Mouse (Mus musculus) macrophage (primary cell): Measurements from ENCODE around the gene Stat1. TPM values are rescaled to one million over a fixed set of nuclear protein-coding genes. Genes with fewer than 3 reads are reported as not detected.
A peak's percentile ranks its signal among the peaks of the same experiment; 100 is the strongest.

ENCODE experiments used
- H3K27ac ChIP-seq: fragments of 350-480 bp; formaldehyde crosslinking; 2 replicates; pipeline ENCODE4 v1.9.0; 2021
- H3K36me3 ChIP-seq: fragments of 350-480 bp; formaldehyde crosslinking; 2 replicates; pipeline ENCODE4 v1.9.0; 2021; ENCODE audit errors: inconsistent target
- H3K4me3 ChIP-seq: fragments of 350-480 bp; formaldehyde crosslinking; 2 replicates; pipeline ENCODE4 v1.9.0; 2021; ENCODE audit errors: inconsistent target
- H3K79me2 ChIP-seq: fragments of 350-480 bp; formaldehyde crosslinking; 2 replicates; pipeline ENCODE4 v1.9.0; 2021; ENCODE audit errors: inconsistent target
- WGBS: methylation state at CpG from one replicate; pipeline ENCODE4 v1.1.7; 2026; ENCODE audit warnings: inconsistent platforms; ENCODE audit not compliant: missing documents; 5-methylcytosine and 5-hydroxymethylcytosine counted together
- polyA plus RNA-seq: library from polyadenylated mRNA; stranded (reverse); fragments of 250-400 nt; gene quantifications from 3 replicates; pipeline ENCODE4 v1.2.4, GENCODE M21; 2018; ENCODE audit warnings: inconsistent platforms

Gene Stat1
- polyA plus RNA-seq, 1 experiment from 2014 or later, result 230 TPM

DNA sequence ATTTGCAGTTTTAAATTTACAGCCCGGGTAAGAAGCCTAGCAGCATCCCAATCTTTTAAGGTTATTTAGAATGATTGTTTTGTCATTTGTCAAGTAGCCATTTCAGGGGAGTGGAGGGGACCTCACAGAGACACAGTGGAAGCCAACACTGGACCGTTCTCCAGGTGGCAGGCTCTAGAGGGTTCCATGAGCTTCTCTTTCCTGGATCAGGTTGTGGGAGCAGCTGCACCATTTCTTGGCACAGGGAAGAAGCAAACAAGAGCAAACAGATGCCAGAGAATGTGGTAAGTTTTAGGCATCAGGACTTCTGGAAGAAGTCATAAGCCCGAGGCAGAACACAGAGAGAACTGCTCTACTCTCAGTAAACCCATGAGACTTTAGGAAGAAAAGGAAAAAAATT, 2.8 kb upstream of the Stat1 start:
- H3K4me3 ChIP-seq, result no peak overlapping the region
- WGBS, result 84% methylated on average over 3 of the region's 3 CpGs
- peaks cover 22% of the 10 kb centered on the region for H3K79me2 ChIP-seq
- peaks cover 14% of the 10 kb centered on the region; the same call in 1 of the 2 replicates for H3K36me3 ChIP-seq
- H3K27ac ChIP-seq, result no peak overlapping the region

DNA sequence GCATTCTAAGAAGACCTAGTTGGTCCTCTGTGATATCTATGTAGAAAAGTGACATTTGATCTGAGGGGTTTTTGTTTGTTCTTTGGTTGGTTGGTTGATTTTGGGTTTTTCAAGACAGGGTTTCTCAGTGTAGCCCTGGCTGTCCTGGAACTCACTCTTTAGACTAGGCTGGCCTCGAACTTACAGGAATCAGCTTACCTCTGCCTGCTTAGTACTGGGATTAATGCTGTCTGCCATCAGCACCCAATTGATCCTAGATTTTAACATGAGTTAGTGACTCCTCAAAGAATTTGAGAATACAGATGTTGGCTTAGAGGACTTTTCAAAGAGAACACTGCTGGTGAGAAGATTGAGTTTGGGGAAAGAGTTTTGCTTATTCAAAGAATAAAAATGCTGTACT, 1.5 kb upstream of the Stat1 start:
- Histone ChIP-seq H3K79me2 (peaks cover 36% of the 10 kb centered on the region), H3K4me3 (no peak overlapping the region), H3K36me3 (peaks cover 27% of the 10 kb centered on the region; the same call in 1 of the 2 replicates), H3K27ac (no peak overlapping the region)
- WGBS, result 100% methylated on average over 1 of the region's 1 CpGs

DNA sequence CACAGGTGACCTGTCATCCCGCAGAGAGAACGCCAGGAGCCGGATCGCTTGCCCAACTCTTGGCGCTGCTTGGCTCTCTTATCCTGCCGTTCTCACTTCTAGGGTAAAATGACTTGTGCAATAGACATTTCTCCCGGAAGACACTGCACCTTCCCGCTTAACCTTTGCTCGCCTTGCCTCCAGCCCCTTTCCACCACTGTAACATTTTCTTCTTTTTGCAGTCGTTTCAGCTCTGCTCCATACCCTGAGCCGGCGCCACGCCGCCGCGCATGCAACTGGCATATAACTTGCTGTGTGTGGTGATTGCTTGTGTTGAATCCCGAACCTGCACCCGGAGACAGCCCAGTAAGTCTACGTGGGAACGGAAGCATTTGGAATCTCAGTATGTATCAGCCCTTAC, 451 bp downstream of the Stat1 start:
- Histone ChIP-seq H3K27ac (peak overlapping the region; percentile 86), H3K36me3 (peaks cover 44% of the 10 kb centered on the region), H3K4me3 (peak overlapping the region; percentile 99), H3K79me2 (peaks cover 55% of the 10 kb centered on the region)
- under 1% methylated on average over 20 of the region's 20 CpGs for WGBS

DNA sequence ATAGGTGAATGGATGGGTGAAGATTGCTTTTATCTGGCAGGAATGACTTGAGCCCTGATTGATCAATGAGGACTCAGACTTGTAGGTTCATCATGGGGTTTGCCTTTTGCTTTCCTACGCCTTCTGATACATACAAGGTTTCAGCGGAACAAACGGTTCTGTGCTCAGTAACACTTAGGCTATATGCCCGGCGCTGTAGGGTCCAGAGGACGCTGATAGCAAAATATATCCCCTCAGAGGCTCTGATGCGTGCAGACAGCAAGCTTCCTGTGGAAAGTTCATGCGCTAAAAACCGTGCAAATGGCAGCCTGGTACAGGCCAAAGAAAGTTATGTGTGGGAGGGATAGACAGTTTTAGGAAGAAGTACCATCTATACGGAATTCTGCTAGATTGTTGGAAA, 951 bp downstream of the Stat1 start:
- Histone ChIP-seq H3K27ac (peak overlapping the region; percentile 86), H3K36me3 (peaks cover 49% of the 10 kb centered on the region), H3K4me3 (peak overlapping the region; percentile 99), H3K79me2 (peaks cover 60% of the 10 kb centered on the region)
- WGBS, result 15% methylated on average over 10 of the region's 10 CpGs

DNA sequence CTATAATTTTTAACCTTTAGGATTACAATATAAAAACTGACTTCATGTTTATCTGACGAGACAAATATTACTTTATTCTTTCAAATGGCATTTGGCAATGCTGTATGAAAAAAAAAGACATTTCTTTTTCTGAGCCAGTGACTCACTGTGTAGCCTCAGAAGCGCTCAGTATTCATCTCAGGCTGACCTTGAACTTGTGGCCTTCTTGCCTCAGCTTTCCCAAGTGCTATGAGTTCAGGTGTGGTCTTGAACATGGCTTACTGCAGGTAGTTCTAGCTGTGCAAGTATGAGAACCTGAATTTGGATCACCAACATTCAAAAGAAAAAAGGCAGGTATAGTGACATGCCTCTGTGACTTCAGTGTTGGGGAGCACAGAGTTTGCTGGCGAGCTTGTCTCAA, 1.8 kb downstream of the Stat1 start:
- H3K4me3 ChIP-seq, result peak overlapping the region; percentile 99
- H3K79me2 ChIP-seq, result peaks cover 68% of the 10 kb centered on the region
- no peak overlapping the region for H3K27ac ChIP-seq
- 94% methylated on average over 3 of the region's 3 CpGs for WGBS
- peaks cover 58% of the 10 kb centered on the region for H3K36me3 ChIP-seq

DNA sequence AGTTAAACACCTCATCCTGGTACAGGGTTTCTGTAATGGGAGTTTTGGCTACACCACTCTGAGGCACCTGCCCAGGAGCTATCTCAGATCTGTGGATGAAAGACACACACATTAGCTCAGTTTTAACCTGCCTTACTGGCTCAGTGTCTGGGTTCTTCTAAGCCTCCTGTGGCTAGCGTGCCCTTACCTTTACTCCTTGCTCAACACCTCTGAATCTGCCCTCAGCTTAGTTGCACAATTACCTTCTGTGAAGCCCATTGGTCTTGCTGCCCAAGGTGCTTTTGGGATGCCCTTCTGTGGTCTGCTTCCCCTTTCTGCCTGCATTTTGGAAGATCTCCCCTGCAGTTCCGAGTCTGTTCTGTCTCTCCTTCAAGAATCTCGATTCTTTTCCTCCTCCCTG, 5.6 kb downstream of the Stat1 start:
- Histone ChIP-seq H3K79me2 (peaks cover 93% of the 10 kb centered on the region), H3K27ac (no peak overlapping the region), H3K4me3 (no peak overlapping the region), H3K36me3 (peaks cover 87% of the 10 kb centered on the region)
- 79% methylated on average over 3 of the region's 3 CpGs for WGBS

DNA sequence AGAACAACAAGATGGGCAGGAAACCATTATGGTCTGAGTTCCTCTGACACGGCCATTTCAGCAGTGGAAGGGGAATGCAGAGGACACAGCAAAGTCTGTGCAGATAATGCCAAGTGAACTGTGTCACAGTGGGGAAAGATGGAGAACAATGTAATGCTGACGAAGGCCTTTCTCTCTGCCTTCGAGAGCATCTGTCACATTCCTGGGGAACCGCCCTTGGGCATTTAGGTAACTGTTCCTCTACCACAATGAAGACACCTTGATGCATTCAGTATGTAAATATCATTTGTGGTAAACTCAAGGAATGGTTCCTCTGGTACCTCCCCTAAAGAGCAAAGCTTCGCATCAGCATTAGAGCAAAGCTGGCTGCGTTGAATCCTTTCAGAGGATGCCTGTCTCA, 8.1 kb downstream of the Stat1 start:
- peaks cover 93% of the 10 kb centered on the region for H3K79me2 ChIP-seq
- H3K4me3 ChIP-seq, result no peak overlapping the region
- WGBS, result 93% methylated on average over 6 of the region's 6 CpGs
- no peak overlapping the region for H3K27ac ChIP-seq
- H3K36me3 ChIP-seq, result peaks cover 89% of the 10 kb centered on the region

DNA sequence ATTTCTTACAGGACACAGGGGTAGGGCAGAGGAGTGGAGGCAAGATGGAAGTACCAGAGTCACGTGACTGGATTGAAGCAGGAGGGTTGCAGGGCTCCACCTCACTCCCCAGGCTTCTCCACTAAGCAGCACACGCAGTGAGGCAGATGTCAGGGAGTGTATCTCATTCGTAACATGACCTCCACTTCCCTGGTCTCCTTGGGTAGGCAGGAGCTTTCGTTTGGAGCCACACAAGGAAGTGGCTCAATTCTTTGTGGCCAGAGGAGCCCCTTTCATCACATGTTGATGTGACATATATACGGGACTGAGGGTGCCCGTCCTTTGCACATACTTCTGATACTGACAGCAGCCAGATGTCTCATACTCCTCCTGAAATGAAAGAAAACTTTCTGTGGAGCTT, 10.6 kb downstream of the Stat1 start:
- peaks cover 93% of the 10 kb centered on the region for H3K79me2 ChIP-seq
- H3K36me3 ChIP-seq, result peaks cover 89% of the 10 kb centered on the region
- no peak overlapping the region for H3K27ac ChIP-seq
- no peak overlapping the region for H3K4me3 ChIP-seq
- WGBS, result 41% methylated on average over 6 of the region's 6 CpGs

DNA sequence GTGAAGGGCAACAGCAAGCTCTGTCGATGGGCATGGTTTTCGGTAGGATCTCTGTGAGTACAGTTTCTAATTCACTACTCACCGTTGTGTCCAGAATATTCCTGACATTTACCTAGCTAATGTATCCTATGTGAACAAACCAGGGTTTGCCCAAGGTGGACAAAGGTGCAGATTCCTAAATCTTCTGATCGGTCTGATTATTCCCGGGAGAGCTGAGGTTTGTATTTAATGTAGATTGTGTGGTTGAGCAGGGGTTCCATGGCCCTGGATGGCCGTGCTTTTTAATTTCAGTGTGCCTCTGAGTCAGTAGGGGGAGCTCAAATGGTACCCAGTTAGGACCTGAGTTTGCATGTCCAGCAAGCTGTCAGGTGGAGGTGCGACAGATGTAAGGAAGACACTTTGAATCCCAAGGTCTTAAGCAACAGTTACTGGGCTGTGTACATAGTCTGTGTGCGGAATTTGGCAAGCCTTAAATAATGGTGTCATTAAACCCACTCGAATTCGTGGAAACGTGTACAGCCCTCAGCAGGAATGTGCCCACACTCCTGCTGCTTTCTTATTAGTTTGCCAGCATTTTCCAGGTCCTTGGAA, 12.6 kb downstream of the Stat1 start:
- Histone ChIP-seq H3K36me3 (peaks cover 89% of the 10 kb centered on the region), H3K4me3 (no peak overlapping the region), H3K79me2 (peaks cover 76% of the 10 kb centered on the region; the same call in 1 of the 2 replicates), H3K27ac (no peak overlapping the region)
- 91% methylated on average over 11 of the region's 11 CpGs for WGBS

DNA sequence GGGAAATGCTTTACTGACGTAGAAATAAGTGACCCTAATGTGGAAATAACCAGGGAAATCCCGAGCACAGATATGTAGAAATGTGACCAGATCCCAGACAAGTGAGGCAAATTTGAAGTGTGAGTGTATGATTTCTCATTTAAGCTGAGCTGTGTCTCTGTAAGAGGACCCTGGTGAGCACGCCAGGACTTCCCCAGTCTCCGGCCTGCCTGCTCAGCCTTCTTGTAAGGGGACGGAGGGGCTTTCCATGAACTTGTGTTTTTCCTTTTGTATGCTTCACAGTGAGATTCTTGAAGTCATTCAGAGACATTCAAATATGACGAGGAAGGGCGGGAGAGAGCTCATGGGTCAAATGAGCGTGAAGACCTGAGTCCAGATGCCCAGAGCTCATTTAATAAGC, 14.0 kb downstream of the Stat1 start:
- Histone ChIP-seq H3K4me3 (no peak overlapping the region), H3K27ac (no peak overlapping the region), H3K36me3 (peaks cover 95% of the 10 kb centered on the region), H3K79me2 (peaks cover 68% of the 10 kb centered on the region; the same call in 1 of the 2 replicates)
- WGBS, result 96% methylated on average over 7 of the region's 8 CpGs

DNA sequence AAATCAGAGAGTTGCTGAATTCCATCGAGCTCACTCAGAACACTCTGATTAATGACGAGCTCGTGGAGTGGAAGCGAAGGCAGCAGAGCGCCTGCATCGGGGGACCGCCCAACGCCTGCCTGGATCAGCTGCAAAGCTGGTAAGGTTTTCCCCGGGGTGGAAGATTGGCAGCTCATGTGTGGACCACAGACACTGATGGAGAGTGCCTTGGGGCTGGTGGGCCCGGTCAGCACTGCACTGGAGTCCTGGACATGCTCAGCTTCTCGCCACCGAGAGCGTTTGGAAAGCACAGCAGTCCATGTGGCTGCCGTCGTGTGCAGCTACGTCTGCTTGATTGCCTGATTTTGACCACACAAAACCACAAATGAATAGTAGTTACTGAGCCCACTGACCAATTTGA, 18.1 kb downstream of the Stat1 start:
- 95% methylated on average over 14 of the region's 16 CpGs for WGBS
- H3K36me3 ChIP-seq, result peaks cover 98% of the 10 kb centered on the region
- H3K4me3 ChIP-seq, result no peak overlapping the region
- H3K27ac ChIP-seq, result no peak overlapping the region
- H3K79me2 ChIP-seq, result peaks cover 29% of the 10 kb centered on the region; the same call in 1 of the 2 replicates

DNA sequence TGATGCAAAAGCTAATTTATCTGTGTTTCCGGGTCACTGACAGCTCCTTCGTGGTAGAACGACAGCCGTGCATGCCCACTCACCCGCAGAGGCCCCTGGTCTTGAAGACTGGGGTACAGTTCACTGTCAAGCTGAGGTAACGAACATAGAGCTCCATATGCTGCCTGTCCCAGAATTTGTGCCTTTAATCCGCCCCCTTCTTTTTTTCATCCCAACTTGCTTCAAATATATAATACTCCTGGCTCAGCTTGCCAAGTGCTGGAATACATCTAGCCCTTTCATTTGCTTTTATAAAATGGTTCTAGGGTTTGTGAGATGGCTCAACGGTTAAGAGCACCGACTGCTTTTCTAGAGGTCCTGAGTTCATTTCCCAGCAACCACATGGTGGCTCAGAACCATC, 21.3 kb downstream of the Stat1 start:
- Histone ChIP-seq H3K36me3 (peaks cover 100% of the 10 kb centered on the region), H3K27ac (no peak overlapping the region), H3K79me2 (no peaks in the 10 kb centered on the region; the same call in 1 of the 2 replicates), H3K4me3 (no peak overlapping the region)
- 88% methylated on average over 7 of the region's 9 CpGs for WGBS

DNA sequence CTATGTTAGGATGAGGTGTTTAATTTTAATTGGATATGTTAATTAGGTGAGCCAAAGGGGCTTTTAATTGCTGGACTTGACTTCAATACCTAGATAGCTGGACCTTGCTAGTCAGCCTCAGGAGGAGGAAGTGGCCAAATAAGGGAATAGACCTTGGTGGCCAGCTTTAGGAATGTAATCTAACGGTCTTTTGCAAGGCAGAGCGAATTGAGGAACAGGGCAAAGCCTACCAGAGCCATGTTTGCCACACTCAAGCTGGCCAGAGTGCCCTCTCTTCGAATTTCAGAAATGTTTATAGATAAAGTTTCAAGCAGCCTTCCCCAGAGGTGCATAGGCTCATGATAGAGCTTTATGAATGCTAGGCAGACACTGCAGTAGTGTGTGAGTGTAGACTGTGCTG, 22.2 kb downstream of the Stat1 start:
- whole genome bisulfite sequencing, result 22% methylated on average over 3 of the region's 3 CpGs
- Histone ChIP-seq H3K36me3 (peaks cover 100% of the 10 kb centered on the region), H3K79me2 (no peaks in the 10 kb centered on the region; the same call in 1 of the 2 replicates), H3K27ac (no peak overlapping the region), H3K4me3 (no peak overlapping the region)

DNA sequence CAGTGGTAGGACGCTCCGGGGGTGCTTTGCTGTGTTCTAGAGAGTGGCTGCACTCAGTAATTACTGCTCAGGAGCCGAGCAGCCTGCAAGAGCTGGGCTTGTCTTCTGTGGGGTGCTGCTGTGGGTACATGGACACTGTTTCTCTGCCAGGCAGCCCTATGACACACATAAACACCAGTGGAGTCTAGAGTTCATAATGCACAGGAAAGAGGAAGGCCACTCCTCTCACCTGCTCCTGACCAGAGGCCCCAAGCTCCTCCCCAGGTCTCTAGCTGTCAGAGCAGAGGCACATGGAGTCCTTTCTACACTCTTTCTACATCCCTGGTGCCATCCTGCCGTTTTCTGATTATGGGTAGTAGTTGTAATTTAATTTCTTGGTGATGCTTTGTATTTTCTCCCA, 22.9 kb downstream of the Stat1 start:
- H3K36me3 ChIP-seq, result peaks cover 100% of the 10 kb centered on the region
- no peak overlapping the region for H3K27ac ChIP-seq
- H3K4me3 ChIP-seq, result no peak overlapping the region
- no peaks in the 10 kb centered on the region; the same call in 1 of the 2 replicates for H3K79me2 ChIP-seq
- 81% methylated on average over 4 of the region's 4 CpGs for WGBS

DNA sequence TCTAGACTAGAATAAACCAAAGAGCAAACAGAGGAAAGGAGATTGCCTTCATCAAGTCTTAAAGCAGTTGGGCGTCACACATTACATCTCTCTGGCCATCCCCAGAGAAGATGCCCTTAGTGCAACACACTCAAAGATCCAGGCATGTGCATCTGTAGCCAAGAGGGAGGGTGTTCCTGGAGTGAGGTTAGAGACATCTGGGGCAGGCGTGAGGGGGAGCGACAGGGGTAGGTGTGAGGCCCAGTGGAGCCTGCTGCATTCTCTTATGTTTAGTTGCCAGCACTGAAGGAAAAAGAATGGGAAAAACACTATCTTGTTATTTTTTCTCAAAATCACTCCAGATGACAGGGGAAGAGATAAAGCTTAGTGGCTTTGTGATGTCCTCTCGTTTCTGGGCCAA, 24.0 kb downstream of the Stat1 start:
- no peak overlapping the region for H3K27ac ChIP-seq
- H3K4me3 ChIP-seq, result no peak overlapping the region
- no peaks in the 10 kb centered on the region; the same call in 1 of the 2 replicates for H3K79me2 ChIP-seq
- WGBS, result 98% methylated on average over 4 of the region's 4 CpGs
- peaks cover 100% of the 10 kb centered on the region for H3K36me3 ChIP-seq
